Mouse (Mus musculus): ENCODE data around the gene Prcc. TPM values are rescaled to one million over a fixed set of nuclear protein-coding genes. Genes with fewer than 3 reads are reported as not detected.
"Not testable (repeated sequence)": the region's sequence is repeated elsewhere in the genome, so short reads cannot be mapped to it uniquely, and the experiment has no call there.

Prcc gene
- polyA plus RNA-seq, 1 experiment from 2014 or later: 30.4 TPM

DNA sequence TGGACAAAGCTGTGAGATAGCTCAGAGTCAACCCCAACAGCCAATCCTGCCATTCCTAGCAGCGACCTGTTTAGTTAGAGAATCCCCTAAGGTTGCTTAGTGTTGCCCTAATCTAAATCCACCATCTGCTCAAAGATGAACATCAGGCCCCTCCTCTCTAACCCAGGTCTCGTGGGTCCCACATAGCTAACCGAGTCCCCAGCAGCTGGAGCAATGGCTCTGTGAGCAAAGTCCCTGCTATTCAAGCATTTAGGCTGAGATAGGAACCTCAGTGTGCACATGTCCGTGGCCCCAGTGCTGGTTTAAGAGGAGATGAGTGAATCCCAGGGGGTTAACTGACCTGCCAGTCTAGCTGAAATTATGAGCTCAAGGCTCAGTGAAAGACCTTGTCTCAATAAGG is 39.2 kb downstream of the Prcc start:
- H3K4me3 ChIP-seq (ENCODE audit: inconsistent target): no peak overlapping the region

DNA sequence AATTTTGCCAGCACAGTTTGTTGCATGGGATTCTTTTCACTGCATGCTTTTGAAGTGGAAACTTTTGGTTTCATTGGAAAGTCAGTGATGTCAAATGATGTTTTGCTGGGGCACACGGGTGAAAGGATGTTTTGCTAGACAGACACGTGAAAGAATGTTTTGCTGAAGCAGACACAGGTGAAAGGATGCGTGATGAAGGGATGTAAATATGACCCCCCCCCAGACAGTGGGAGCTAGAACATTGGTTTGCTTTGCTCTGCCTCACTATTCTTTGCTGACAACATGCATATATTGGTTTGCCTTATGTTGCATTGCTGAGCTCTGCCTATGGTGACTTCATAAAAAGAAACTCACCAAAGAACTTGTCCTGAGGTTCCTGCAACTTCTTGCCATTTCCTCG is 40.4 kb downstream of the Prcc start:
- 100% methylated on average over 4 of the region's 4 CpGs for WGBS (ENCODE audit: missing documents)
- Histone ChIP-seq H3K79me2 (ENCODE audit: inconsistent target) (no peaks in the 10 kb centered on the region), H3K36me3 (ENCODE audit: inconsistent target) (no peaks in the 10 kb centered on the region), H3K27ac (no peak overlapping the region), H3K4me3 (ENCODE audit: inconsistent target) (no peak overlapping the region)

More for the DNA sequence above, 39.2 kb downstream of the Prcc start:
- Histone ChIP-seq H3K36me3 (ENCODE audit: inconsistent target) (no peaks in the 10 kb centered on the region), H3K79me2 (ENCODE audit: inconsistent target) (no peaks in the 10 kb centered on the region), H3K27ac (no peak overlapping the region)
- WGBS (ENCODE audit: missing documents): 84% methylated on average over 4 of the region's 4 CpGs

DNA sequence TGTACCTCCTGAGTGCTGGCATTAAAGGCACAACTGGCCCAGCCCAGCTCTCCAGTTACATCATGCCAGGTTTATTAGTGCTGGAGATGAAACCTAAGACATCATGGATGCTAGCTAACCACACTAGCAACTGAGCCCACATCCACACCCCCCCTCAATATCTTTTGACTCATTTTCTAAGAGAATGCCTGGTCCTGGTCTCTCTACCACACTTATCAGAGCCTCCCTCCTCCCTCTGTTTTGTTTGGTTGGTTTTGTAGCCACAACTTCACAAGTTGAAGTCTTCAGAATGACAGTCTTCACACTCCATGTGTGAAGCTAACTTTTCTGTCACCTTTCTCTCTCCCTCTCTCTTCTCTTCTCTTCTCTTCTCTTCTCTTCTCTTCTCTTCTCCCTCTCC is 44.5 kb downstream of the Prcc start:
- Histone ChIP-seq H3K79me2 (ENCODE audit: inconsistent target) (no peaks in the 10 kb centered on the region), H3K27ac (no peak overlapping the region), H3K36me3 (ENCODE audit: inconsistent target) (no peaks in the 10 kb centered on the region), H3K4me3 (ENCODE audit: inconsistent target) (no peak overlapping the region)

DNA sequence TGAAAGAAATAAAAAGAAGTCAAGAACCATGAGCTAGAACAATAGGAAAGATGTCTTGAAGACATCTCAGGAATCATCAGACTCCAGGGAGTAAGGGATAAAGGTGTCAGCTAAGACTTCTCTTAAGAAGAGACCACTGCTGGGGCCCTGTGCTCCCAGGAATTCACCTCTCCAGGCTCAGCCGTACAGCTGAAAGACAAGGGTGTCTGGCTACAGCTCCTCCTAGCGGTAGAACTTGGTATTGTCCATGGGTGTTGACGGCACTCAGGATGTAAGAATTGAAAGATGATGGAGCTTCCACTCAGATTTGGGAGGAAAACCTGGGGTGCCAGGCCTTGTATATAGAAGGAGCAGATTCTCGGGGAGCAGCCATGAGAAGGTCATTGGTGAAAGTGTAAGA is 46.8 kb downstream of the Prcc start:
- no peak overlapping the region for H3K27ac ChIP-seq
- no peaks in the 10 kb centered on the region for H3K79me2 ChIP-seq (ENCODE audit: inconsistent target)
- no peaks in the 10 kb centered on the region for H3K36me3 ChIP-seq (ENCODE audit: inconsistent target)
- WGBS (ENCODE audit: missing documents): 5% methylated on average over 4 of the region's 4 CpGs
- no peak overlapping the region for H3K4me3 ChIP-seq (ENCODE audit: inconsistent target)

DNA sequence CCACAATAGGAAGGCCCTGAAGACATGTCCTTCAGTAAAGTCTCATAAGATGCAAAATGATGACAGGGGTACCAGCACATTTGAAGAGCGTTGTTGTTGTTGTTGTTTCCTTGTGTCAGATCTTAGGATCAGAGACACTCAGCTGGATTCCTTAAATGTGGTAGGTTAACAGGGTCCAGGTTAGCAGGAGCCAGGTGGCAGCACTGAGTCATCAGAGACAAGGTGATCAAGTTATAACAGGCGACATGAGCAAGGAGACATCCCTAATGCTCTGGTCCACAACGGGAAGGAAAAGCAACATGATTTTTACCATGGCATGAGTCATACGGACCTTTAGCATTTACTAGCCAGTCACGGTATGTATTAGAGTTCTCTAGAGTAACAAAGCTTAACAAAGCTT is 51.9 kb downstream of the Prcc start:
- Histone ChIP-seq H3K36me3 (ENCODE audit: inconsistent target) (no peaks in the 10 kb centered on the region), H3K4me3 (ENCODE audit: inconsistent target) (no peak overlapping the region), H3K79me2 (ENCODE audit: inconsistent target) (no peaks in the 10 kb centered on the region), H3K27ac (no peak overlapping the region)
- WGBS (ENCODE audit: missing documents): 80% methylated on average over 5 of the region's 5 CpGs

DNA sequence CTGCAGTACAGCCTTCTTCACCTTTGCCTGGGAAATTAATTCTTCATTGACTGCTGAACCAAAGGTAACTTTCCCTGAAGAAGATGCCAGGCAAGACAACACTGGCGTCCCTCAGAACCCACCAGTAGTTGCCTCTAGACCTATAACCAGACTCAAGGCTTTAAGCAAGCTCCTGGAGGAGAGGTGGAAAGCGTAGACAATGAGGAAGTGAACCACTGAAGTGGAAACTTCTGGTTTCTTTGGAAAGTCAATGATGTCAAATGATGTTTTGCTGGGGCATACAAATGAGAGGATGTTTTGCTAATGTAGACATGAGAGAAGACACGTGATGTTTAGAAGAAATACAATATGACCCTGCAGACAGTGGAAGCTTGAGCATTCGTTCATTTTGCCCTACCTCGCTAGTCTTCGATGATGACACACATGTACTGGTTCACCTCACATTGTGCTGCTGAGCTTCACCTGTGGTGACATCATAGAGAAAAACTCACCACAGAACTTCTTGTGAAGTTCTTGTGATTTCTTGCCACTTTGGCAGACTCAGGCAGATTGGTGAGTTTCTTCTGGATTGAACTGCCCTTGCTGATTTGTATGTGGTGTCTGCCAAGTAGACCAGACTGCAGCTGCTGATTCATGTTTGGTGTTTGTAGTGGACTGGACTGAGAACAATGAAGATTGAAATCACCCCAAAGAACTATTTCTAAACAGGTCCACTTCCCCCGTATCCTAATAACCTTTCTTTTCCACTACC is 53.1 kb downstream of the Prcc start:
- WGBS (ENCODE audit: missing documents): 91% methylated on average over 6 of the region's 7 CpGs
- H3K36me3 ChIP-seq (ENCODE audit: inconsistent target): no peaks in the 10 kb centered on the region

DNA sequence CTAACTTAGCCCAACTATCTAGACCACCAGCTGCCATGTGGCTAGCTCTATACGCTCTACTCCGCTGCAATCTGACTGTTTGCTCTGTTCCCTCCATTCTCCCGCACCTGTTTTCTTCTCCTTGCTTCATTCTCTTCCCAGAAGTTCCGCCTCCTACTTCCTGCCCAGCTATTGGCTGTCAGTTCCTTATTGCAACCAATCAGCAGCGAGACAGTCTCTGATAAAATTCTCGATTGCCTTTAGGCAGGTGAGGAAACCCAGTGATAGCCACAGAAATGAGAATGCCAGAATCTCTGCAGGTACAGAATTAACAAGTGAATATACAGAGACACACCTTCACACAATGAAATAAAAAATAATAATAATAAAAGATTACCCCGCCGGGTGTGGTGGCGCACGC is 56.4 kb downstream of the Prcc start:
- Histone ChIP-seq H3K36me3 (ENCODE audit: inconsistent target) (no peaks in the 10 kb centered on the region), H3K4me3 (ENCODE audit: inconsistent target) (no peak overlapping the region), H3K27ac (no peak overlapping the region), H3K79me2 (ENCODE audit: inconsistent target) (no peaks in the 10 kb centered on the region)
- 55% methylated on average over 10 of the region's 10 CpGs for WGBS (ENCODE audit: missing documents)

More for the DNA sequence above, 53.1 kb downstream of the Prcc start:
- Histone ChIP-seq H3K4me3 (ENCODE audit: inconsistent target) (no peak overlapping the region), H3K79me2 (ENCODE audit: inconsistent target) (no peaks in the 10 kb centered on the region), H3K27ac (no peak overlapping the region)

DNA sequence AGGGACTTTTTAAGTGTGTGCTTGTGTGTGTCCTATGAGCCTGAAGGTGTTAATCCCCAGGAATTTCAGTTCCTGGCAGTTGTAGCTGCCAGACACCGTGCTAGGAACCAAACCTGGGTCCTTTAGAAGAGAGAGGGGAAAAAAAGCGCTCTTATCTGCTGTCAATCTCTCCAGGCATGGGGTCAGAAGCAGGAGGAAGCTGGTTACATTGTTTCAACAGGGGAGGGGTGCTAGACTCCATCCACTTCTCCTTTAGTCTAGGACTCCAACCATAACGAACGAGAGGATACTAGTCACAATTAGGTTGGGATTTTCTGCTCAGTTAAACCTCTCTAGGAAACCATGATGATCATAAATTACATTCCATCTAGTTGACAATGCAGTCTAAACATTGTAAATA is 57.0 kb downstream of the Prcc start:
- Histone ChIP-seq H3K36me3 (ENCODE audit: inconsistent target) (no peaks in the 10 kb centered on the region), H3K79me2 (ENCODE audit: inconsistent target) (no peaks in the 10 kb centered on the region), H3K27ac (no peak overlapping the region), H3K4me3 (ENCODE audit: inconsistent target) (no peak overlapping the region)
- 2% methylated on average over 4 of the region's 4 CpGs for WGBS (ENCODE audit: missing documents)

DNA sequence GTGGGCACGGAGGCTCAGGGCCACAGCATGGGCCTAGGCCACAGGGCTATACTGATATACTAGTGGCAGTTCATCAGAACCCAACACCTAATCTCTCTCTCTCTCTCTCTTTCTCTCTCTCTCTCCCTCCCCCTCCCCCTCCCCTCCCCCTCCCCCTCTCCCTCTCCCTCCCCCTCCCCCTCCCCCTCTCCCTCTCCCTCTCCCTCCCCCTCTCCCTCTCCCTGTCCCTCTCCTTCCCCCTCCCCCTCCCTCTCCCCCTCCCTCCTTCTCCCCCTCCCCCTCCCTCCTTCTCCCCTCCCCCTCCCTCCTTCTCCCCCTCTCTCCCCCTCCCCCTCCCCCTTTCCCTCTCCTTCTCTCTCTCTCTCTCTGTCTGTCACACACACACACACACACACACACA is 61.2 kb downstream of the Prcc start, which contains the start of gene Pear1:
Gene Pear1, minus strand, starts transcription at position 101 of the 400 bp plus-strand sequence.
- not testable (repeated sequence) for H3K79me2 ChIP-seq (ENCODE audit: inconsistent target); H3K27ac ChIP-seq; H3K4me3 ChIP-seq (ENCODE audit: inconsistent target); H3K36me3 ChIP-seq (ENCODE audit: inconsistent target)
- WGBS (ENCODE audit: missing documents): 67% methylated on average over 1 of the region's 1 CpGs

DNA sequence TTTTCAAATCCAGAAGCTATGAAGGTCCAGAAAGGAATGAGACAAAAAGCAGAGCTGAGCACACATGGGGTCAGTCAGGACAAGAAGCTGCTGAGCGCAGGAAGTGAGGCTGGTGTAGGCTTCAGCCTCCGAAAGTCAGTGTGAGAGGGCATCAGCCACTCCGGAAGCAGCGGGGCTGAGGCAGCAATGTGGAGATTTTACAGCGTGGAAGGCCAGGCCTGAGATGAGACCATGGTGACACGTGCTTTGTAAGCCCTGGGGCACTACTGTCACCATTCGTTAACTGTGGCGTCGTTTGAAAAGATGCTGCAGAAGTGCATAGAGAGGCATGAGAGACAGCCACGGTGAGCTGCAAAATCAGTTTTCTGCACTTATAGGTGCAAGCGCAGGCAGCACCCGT is 67.2 kb downstream of the Prcc start:
- no peak overlapping the region for H3K4me3 ChIP-seq (ENCODE audit: inconsistent target)
- H3K27ac ChIP-seq: no peak overlapping the region
- no peaks in the 10 kb centered on the region for H3K36me3 ChIP-seq (ENCODE audit: inconsistent target)
- no peaks in the 10 kb centered on the region for H3K79me2 ChIP-seq (ENCODE audit: inconsistent target)
- 89% methylated on average over 12 of the region's 12 CpGs for WGBS (ENCODE audit: missing documents)

DNA sequence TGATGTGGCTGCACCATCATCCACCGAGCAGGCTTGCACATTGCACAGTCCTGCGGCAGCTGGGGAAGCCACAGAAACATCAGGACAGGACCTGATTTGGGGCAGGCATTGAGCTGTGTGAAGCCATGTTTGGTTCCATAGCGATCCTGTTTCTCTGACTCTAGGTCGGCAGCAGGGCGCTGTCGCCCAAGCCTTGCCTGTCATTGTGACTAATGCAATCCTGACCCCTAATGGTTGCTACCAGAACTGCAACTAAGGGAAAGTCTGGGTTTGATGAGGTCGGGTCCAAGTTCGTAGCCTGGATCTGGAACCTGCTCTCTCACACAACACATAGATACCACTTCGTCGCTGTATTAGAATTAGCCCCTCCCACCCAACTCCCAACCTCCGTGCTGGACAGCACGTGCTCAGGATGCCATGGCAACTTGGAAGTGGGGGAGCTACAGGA is 68.7 kb downstream of the Prcc start:
- WGBS (ENCODE audit: missing documents): 6% methylated on average over 12 of the region's 12 CpGs
- Histone ChIP-seq H3K36me3 (ENCODE audit: inconsistent target) (no peaks in the 10 kb centered on the region), H3K79me2 (ENCODE audit: inconsistent target) (no peaks in the 10 kb centered on the region), H3K4me3 (ENCODE audit: inconsistent target) (no peak overlapping the region), H3K27ac (no peak overlapping the region)

DNA sequence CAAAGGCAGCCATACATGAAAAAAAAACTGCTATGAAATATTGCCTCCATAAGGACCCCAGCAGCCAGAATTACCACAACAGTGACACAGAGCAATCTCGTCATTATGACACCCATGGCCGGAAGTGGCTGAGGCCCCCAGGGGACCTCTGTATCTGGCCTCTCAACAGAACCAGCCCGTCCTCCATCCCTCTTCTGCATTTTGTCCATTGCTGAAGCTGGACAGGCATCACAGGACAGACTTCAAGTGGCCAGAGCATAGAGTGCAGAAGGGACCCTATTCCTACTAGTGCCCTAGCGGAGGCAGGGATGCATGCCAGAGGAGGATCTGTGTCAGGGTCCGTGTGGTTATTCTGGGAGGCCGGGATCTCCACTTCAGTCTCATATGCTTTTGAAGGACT is 69.2 kb downstream of the Prcc start:
- Histone ChIP-seq H3K27ac (no peak overlapping the region), H3K79me2 (ENCODE audit: inconsistent target) (no peaks in the 10 kb centered on the region), H3K36me3 (ENCODE audit: inconsistent target) (no peaks in the 10 kb centered on the region), H3K4me3 (ENCODE audit: inconsistent target) (no peak overlapping the region)
- 63% methylated on average over 6 of the region's 6 CpGs for WGBS (ENCODE audit: missing documents)

DNA sequence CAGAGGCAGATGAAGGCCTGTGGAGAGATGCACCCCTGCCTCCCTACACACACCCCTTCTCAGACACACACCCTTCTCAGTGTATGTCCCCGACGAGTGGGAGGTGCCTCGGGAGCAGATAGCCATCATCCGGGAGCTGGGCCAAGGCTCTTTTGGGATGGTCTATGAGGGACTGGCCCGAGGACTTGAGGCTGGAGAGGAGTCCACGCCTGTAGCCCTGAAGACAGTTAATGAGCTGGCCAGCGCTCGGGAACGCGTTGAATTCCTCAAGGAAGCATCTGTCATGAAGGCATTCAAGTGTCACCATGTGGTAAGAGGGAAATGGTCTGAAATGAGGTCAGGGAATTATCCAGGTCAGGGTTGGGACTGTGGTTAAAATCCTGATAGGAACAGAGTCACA is 72.5 kb downstream of the Prcc start:
- Histone ChIP-seq H3K36me3 (ENCODE audit: inconsistent target) (no peaks in the 10 kb centered on the region), H3K4me3 (ENCODE audit: inconsistent target) (no peak overlapping the region), H3K27ac (no peak overlapping the region), H3K79me2 (ENCODE audit: inconsistent target) (no peaks in the 10 kb centered on the region)
- 74% methylated on average over 10 of the region's 10 CpGs for WGBS (ENCODE audit: missing documents)

DNA sequence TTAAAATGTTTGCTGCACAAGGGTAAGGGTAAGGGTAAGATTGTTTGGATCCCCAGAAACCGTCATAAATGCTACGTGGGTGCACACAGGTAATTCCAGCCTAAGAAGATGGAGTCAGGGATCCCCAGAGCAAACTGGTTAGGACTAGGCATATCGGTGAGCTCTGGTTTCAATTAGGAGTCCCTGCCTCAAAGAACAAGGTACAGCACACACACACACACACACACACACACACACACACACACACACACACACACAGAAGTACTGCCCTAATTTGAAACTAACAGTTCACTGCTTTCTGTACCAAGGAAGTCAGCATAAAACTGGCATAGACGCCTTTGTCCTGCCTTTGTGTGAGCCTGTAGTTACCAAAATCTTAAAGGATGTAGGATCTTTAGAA is 73.0 kb downstream of the Prcc start:
- Histone ChIP-seq H3K79me2 (ENCODE audit: inconsistent target) (no peaks in the 10 kb centered on the region), H3K27ac (no peak overlapping the region), H3K36me3 (ENCODE audit: inconsistent target) (no peaks in the 10 kb centered on the region), H3K4me3 (ENCODE audit: inconsistent target) (no peak overlapping the region)
- WGBS (ENCODE audit: missing documents): 61% methylated on average over 4 of the region's 4 CpGs

DNA sequence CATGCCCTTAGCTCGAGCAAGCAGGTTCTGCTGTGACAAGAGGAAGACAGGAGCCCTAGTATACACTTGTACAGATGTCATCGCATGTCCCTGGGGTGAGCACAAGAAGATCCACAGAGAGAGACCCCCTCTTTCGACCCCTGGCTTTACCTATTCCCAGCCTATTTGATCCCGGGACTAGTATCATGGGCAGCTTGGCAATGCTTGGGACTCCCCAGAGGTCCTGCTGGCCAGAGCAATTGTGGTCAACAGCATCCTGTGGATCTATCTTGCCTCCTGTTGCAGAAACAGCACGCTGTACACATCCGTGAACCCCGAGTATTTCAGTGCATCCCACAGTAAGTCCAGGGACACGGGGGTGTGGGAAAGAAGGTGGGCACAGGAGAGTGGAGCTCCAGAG is 74.1 kb downstream of the Prcc start:
- Histone ChIP-seq H3K79me2 (ENCODE audit: inconsistent target) (no peaks in the 10 kb centered on the region), H3K36me3 (ENCODE audit: inconsistent target) (no peaks in the 10 kb centered on the region), H3K4me3 (ENCODE audit: inconsistent target) (no peak overlapping the region), H3K27ac (no peak overlapping the region)
- WGBS (ENCODE audit: missing documents): 80% methylated on average over 8 of the region's 8 CpGs
